Mouse (Mus musculus): ENCODE measurements around the gene Gm7579. TPM values are rescaled to one million over a fixed set of nuclear protein-coding genes. Genes with fewer than 3 reads are reported as not detected.
"Not testable (repeated sequence)": the region's sequence is repeated elsewhere in the genome, so short reads cannot be mapped to it uniquely, and the experiment has no call there.

Gm7579 gene
- not detected in 2 replicates for polyA plus RNA-seq (2014; fragmentation: Nextera tagmentation; extraction: Ambion mirVana)

- WGBS, result 79% methylated on average over 1 of the region's 1 CpGs
- ATAC-seq (ENCODE audit: low read depth) (no peak), DNase-seq (ENCODE audit: low spot score) (no peak)
- H3K4me1 ChIP-seq (ENCODE audit: control insufficient read depth, insufficient read depth, low read length), result no peaks in the 10 kb centered on the region
- no peaks in the 10 kb centered on the region for H3K36me3 ChIP-seq (ENCODE audit: control insufficient read depth, insufficient read depth, low read length)
- no peak within 1 kb of the TSS for H3K4me2 ChIP-seq (ENCODE audit: low read depth, low read length)
- H3K9ac ChIP-seq (ENCODE audit: low read depth, low read length), result no peak within 1 kb of the TSS
- H3K27ac ChIP-seq (replicated peaks; ENCODE audit: low read depth, low read length), result no peak within 1 kb of the TSS
- no peak within 1 kb of the TSS for H3K4me3 ChIP-seq (ENCODE audit: low read depth, low read length)
- H3K9me3 ChIP-seq (ENCODE audit: control insufficient read depth, low read length), result no peaks in the 10 kb centered on the region
- H3K27me3 ChIP-seq (replicated peaks; ENCODE audit: control insufficient read depth, insufficient read depth, low read length), result no peaks in the 10 kb centered on the region
Measured at GRCm38 (mm10) chr7:142211559-142211958, at the start of gene Gm7579. Gene Gm7579, plus strand, starts transcription at chr7:142211859.

GRCm38 (mm10) chr7:142165639-142166038, 46.0 kb upstream of the Gm7579 start, which contains the start of gene Gm4553:
Gene Gm4553, minus strand, starts transcription at chr7:142165739.
- H3K9me3 ChIP-seq (ENCODE audit: control insufficient read depth, low read length); H3K4me3 ChIP-seq (ENCODE audit: low read depth, low read length); DNase-seq (ENCODE audit: low spot score); H3K4me1 ChIP-seq (ENCODE audit: control insufficient read depth, insufficient read depth, low read length); H3K36me3 ChIP-seq (ENCODE audit: control insufficient read depth, insufficient read depth, low read length); H3K27ac ChIP-seq (replicated peaks; ENCODE audit: low read depth, low read length); H3K9ac ChIP-seq (ENCODE audit: low read depth, low read length); H3K4me2 ChIP-seq (ENCODE audit: low read depth, low read length); ATAC-seq (ENCODE audit: low read depth); H3K27me3 ChIP-seq (replicated peaks; ENCODE audit: control insufficient read depth, insufficient read depth, low read length): not testable (repeated sequence)

- ATAC-seq (ENCODE audit: low read depth) (no peak), DNase-seq (ENCODE audit: low spot score) (peak; percentile 20)
- no peaks in the 10 kb centered on the region for H3K9me3 ChIP-seq (ENCODE audit: control insufficient read depth, low read length)
- H3K9ac ChIP-seq (ENCODE audit: low read depth, low read length), result no peak overlapping the region
- WGBS, result 47% methylated on average over 3 of the region's 3 CpGs
- no peaks in the 10 kb centered on the region for H3K27me3 ChIP-seq (replicated peaks; ENCODE audit: control insufficient read depth, insufficient read depth, low read length)
- H3K27ac ChIP-seq (replicated peaks; ENCODE audit: low read depth, low read length), result no peak overlapping the region
- no peaks in the 10 kb centered on the region for H3K4me1 ChIP-seq (ENCODE audit: control insufficient read depth, insufficient read depth, low read length)
- H3K4me2 ChIP-seq (ENCODE audit: low read depth, low read length), result no peak overlapping the region
- H3K36me3 ChIP-seq (ENCODE audit: control insufficient read depth, insufficient read depth, low read length), result no peaks in the 10 kb centered on the region
- H3K4me3 ChIP-seq (ENCODE audit: low read depth, low read length), result no peak overlapping the region
Measured at GRCm38 (mm10) chr7:142169836-142170235, 41.8 kb upstream of the Gm7579 start.

- H3K36me3 ChIP-seq (ENCODE audit: control insufficient read depth, insufficient read depth, low read length); H3K9me3 ChIP-seq (ENCODE audit: control insufficient read depth, low read length); H3K27ac ChIP-seq (replicated peaks; ENCODE audit: low read depth, low read length); H3K4me2 ChIP-seq (ENCODE audit: low read depth, low read length); H3K4me1 ChIP-seq (ENCODE audit: control insufficient read depth, insufficient read depth, low read length); H3K4me3 ChIP-seq (ENCODE audit: low read depth, low read length); ATAC-seq (ENCODE audit: low read depth); DNase-seq (ENCODE audit: low spot score); H3K27me3 ChIP-seq (replicated peaks; ENCODE audit: control insufficient read depth, insufficient read depth, low read length); H3K9ac ChIP-seq (ENCODE audit: low read depth, low read length): not testable (repeated sequence)
Measured at GRCm38 (mm10) chr7:142175905-142176304, 35.8 kb upstream of the Gm7579 start, which contains the start of gene Krtap5-2. Gene Krtap5-2, minus strand, starts transcription at chr7:142176005.

GRCm38 (mm10) chr7:142178685-142179084, 33.0 kb upstream of the Gm7579 start:
- WGBS, result 87% methylated on average over 1 of the region's 1 CpGs
- H3K9me3 ChIP-seq (ENCODE audit: control insufficient read depth, low read length), result no peaks in the 10 kb centered on the region
- no peaks in the 10 kb centered on the region for H3K27me3 ChIP-seq (replicated peaks; ENCODE audit: control insufficient read depth, insufficient read depth, low read length)
- no peaks in the 10 kb centered on the region for H3K36me3 ChIP-seq (ENCODE audit: control insufficient read depth, insufficient read depth, low read length)
- H3K4me3 ChIP-seq (ENCODE audit: low read depth, low read length), result no peak overlapping the region
- H3K27ac ChIP-seq (replicated peaks; ENCODE audit: low read depth, low read length), result no peak overlapping the region
- no peak for DNase-seq (ENCODE audit: low spot score)
- H3K4me2 ChIP-seq (ENCODE audit: low read depth, low read length), result no peak overlapping the region
- no peak for ATAC-seq (ENCODE audit: low read depth)
- no peaks in the 10 kb centered on the region for H3K4me1 ChIP-seq (ENCODE audit: control insufficient read depth, insufficient read depth, low read length)
- no peak overlapping the region for H3K9ac ChIP-seq (ENCODE audit: low read depth, low read length)

GRCm38 (mm10) chr7:142181021-142181420, 30.6 kb upstream of the Gm7579 start:
- no peak overlapping the region for H3K27ac ChIP-seq (replicated peaks; ENCODE audit: low read depth, low read length)
- no peak overlapping the region for H3K9ac ChIP-seq (ENCODE audit: low read depth, low read length)
- 62% methylated on average over 1 of the region's 1 CpGs for whole genome bisulfite sequencing
- no peaks in the 10 kb centered on the region for H3K9me3 ChIP-seq (ENCODE audit: control insufficient read depth, low read length)
- no peaks in the 10 kb centered on the region for H3K4me1 ChIP-seq (ENCODE audit: control insufficient read depth, insufficient read depth, low read length)
- H3K4me3 ChIP-seq (ENCODE audit: low read depth, low read length), result no peak overlapping the region
- no peaks in the 10 kb centered on the region for H3K36me3 ChIP-seq (ENCODE audit: control insufficient read depth, insufficient read depth, low read length)
- H3K27me3 ChIP-seq (replicated peaks; ENCODE audit: control insufficient read depth, insufficient read depth, low read length), result no peaks in the 10 kb centered on the region
- DNase-seq (ENCODE audit: low spot score), result no peak
- no peak overlapping the region for H3K4me2 ChIP-seq (ENCODE audit: low read depth, low read length)
- no peak for ATAC-seq (ENCODE audit: low read depth)

- no peak overlapping the region for H3K9ac ChIP-seq (ENCODE audit: low read depth, low read length)
- H3K9me3 ChIP-seq (ENCODE audit: control insufficient read depth, low read length), result no peaks in the 10 kb centered on the region
- H3K4me3 ChIP-seq (ENCODE audit: low read depth, low read length), result no peak overlapping the region
- 72% methylated on average over 2 of the region's 2 CpGs for WGBS
- H3K36me3 ChIP-seq (ENCODE audit: control insufficient read depth, insufficient read depth, low read length), result no peaks in the 10 kb centered on the region
- H3K4me1 ChIP-seq (ENCODE audit: control insufficient read depth, insufficient read depth, low read length), result no peaks in the 10 kb centered on the region
- H3K27ac ChIP-seq (replicated peaks; ENCODE audit: low read depth, low read length), result no peak overlapping the region
- H3K27me3 ChIP-seq (replicated peaks; ENCODE audit: control insufficient read depth, insufficient read depth, low read length), result no peaks in the 10 kb centered on the region
- DNase-seq (ENCODE audit: low spot score) (no peak), ATAC-seq (ENCODE audit: low read depth) (no peak)
- H3K4me2 ChIP-seq (ENCODE audit: low read depth, low read length), result no peak overlapping the region
Measured at GRCm38 (mm10) chr7:142188156-142188555, 23.5 kb upstream of the Gm7579 start.

GRCm38 (mm10) chr7:142190289-142190688, 21.4 kb upstream of the Gm7579 start, which contains the start of gene Gm10153:
Gene Gm10153, minus strand, starts transcription at chr7:142190389.
- no peaks in the 10 kb centered on the region for H3K36me3 ChIP-seq (ENCODE audit: control insufficient read depth, insufficient read depth, low read length)
- H3K4me2 ChIP-seq (ENCODE audit: low read depth, low read length), result no peak within 1 kb of the TSS
- H3K9ac ChIP-seq (ENCODE audit: low read depth, low read length), result no peak within 1 kb of the TSS
- no peaks in the 10 kb centered on the region for H3K27me3 ChIP-seq (replicated peaks; ENCODE audit: control insufficient read depth, insufficient read depth, low read length)
- H3K27ac ChIP-seq (replicated peaks; ENCODE audit: low read depth, low read length), result no peak within 1 kb of the TSS
- H3K4me1 ChIP-seq (ENCODE audit: control insufficient read depth, insufficient read depth, low read length), result no peaks in the 10 kb centered on the region
- WGBS, result 42% methylated on average over 2 of the region's 2 CpGs
- ATAC-seq (ENCODE audit: low read depth) (no peak), DNase-seq (ENCODE audit: low spot score) (no peak)
- H3K4me3 ChIP-seq (ENCODE audit: low read depth, low read length), result no peak within 1 kb of the TSS
- H3K9me3 ChIP-seq (ENCODE audit: control insufficient read depth, low read length), result no peaks in the 10 kb centered on the region

GRCm38 (mm10) chr7:142198748-142199147, 12.9 kb upstream of the Gm7579 start:
- Histone ChIP-seq H3K36me3 (ENCODE audit: control insufficient read depth, insufficient read depth, low read length) (no peaks in the 10 kb centered on the region), H3K4me1 (ENCODE audit: control insufficient read depth, insufficient read depth, low read length) (no peaks in the 10 kb centered on the region), H3K4me3 (ENCODE audit: low read depth, low read length) (no peak overlapping the region), H3K4me2 (ENCODE audit: low read depth, low read length) (no peak overlapping the region), H3K9me3 (ENCODE audit: control insufficient read depth, low read length) (no peaks in the 10 kb centered on the region), H3K27ac (replicated peaks; ENCODE audit: low read depth, low read length) (no peak overlapping the region), H3K27me3 (replicated peaks; ENCODE audit: control insufficient read depth, insufficient read depth, low read length) (no peaks in the 10 kb centered on the region), H3K9ac (ENCODE audit: low read depth, low read length) (no peak overlapping the region)
- DNase-seq (ENCODE audit: low spot score), result no peak
- WGBS, result 67% methylated on average over 2 of the region's 2 CpGs
- ATAC-seq (ENCODE audit: low read depth), result no peak
